Mouse (Mus musculus) kidney, postnatal 0 days (tissue): ENCODE measurements at regions not wholly inside any gene's neighbourhood (a gene's known extent, or its start where the extent isn't known, plus 50 kb on each side); places are given as distances from the start of the nearest gene placed in this dataset.

Experiments
- ATAC-seq: fragments of 200-750 bp; cut with Nextera tagmentation; replicated peaks from 2 replicates; pipeline ENCODE4 v1.8.0; 2017; ENCODE audit warnings: low read depth, moderate number of reproducible peaks, moderate TSS enrichment, moderate library complexity; ENCODE audit not compliant: low FRiP score
- DNase-seq: peaks from one replicate; pipeline ENCODE4 v3.0.0-alpha.2; 2016; ENCODE audit warnings: low spot score
- H3K27ac ChIP-seq: fragments of 300-500 bp; sonication (generic); 2 replicates; pipeline ENCODE4 v1.5.1; 2014; ENCODE audit warnings: mild to moderate bottlenecking
- H3K27me3 ChIP-seq: fragments of 300-500 bp; sonication (generic); 2 replicates; pipeline ENCODE4 v1.6.1; 2014; ENCODE audit warnings: low read length, mixed read lengths; ENCODE audit not compliant: insufficient read depth
- H3K36me3 ChIP-seq: fragments of 300-500 bp; sonication (generic); 2 replicates; pipeline ENCODE4 v1.6.1; 2014; ENCODE audit warnings: low read length, mixed read lengths; ENCODE audit not compliant: insufficient read depth
- H3K4me1 ChIP-seq: fragments of 300-500 bp; sonication (generic); replicated peaks from 2 replicates; pipeline ENCODE4 v1.6.1; 2014; ENCODE audit warnings: antibody characterized with exemption, low read length, mixed read lengths; ENCODE audit not compliant: insufficient read depth
- H3K4me2 ChIP-seq: fragments of 300-500 bp; sonication (generic); 2 replicates; pipeline ENCODE4 v1.6.1; 2014; ENCODE audit warnings: mild to moderate bottlenecking, low read length, moderate library complexity, mixed read lengths
- H3K4me3 ChIP-seq: fragments of 300-500 bp; sonication (generic); replicated peaks from 2 replicates; pipeline ENCODE4 v1.5.1; 2014; ENCODE audit warnings: low read depth, low read length
- H3K9ac ChIP-seq: fragments of 300-500 bp; sonication (generic); 2 replicates; pipeline ENCODE4 v1.6.1; 2014; ENCODE audit warnings: low read depth, low read length
- H3K9me3 ChIP-seq: fragments of 300-500 bp; sonication (generic); replicated peaks from 2 replicates; pipeline ENCODE4 v1.6.1; 2016; ENCODE audit warnings: low read length, inconsistent platforms, mixed read lengths
- CTCF ChIP-seq: IDR thresholded peaks from 2 replicates; pipeline ENCODE4 v1.5.1; 2016; ENCODE audit warnings: antibody characterized with exemption, low read depth, mild to moderate bottlenecking, moderate library complexity
- WGBS: fragments of 180-500 bp; shearing (Covaris S2); extraction: QIAGEN DNeasy Blood & Tissue Kit; methylation state at CpG from one replicate; pipeline ENCODE4 v1.1.7; 2014; 5-methylcytosine and 5-hydroxymethylcytosine counted together

- ATAC-seq (no peak), DNase-seq (no peak)
- Histone ChIP-seq H3K4me2 (no peak overlapping the region), H3K36me3 (no peaks in the 10 kb centered on the region), H3K4me3 (no peak overlapping the region), H3K27me3 (no peaks in the 10 kb centered on the region), H3K9ac (no peak overlapping the region), H3K9me3 (no peaks in the 10 kb centered on the region), H3K4me1 (no peaks in the 10 kb centered on the region), H3K27ac (no peak overlapping the region)
- no peak for TF ChIP-seq CTCF
Observed at GRCm38 (mm10) chr4:81037336-81037902, 127.0 kb downstream of the Lurap1l start.

DNA sequence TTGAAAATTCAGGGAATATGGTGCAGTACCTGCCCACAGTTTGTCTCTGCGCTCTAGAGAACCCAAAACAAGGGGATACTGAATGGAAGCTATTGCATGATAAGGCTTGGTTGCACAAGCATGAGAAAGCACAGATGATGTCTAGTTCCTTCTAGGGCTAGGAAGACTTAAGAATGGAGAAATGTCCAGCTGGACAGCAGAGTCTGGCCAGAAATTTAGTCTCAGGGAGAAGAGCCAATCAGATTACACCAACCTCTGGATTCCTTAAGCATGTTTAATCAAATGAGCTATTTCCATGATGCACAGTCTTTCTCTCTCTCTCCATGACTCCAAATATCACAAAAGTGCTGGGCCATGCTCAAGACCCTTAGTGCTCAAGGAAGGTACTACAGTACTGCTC, 147.8 kb downstream of the Lurap1l start:
- DNase-seq, result no peak
- no peak for TF ChIP-seq CTCF
- 97% methylated on average over 1 of the region's 1 CpGs for WGBS
- Histone ChIP-seq H3K4me1 (0 out of 2 replicates have a peak, but pooled peaks cover 5% of the 10 kb centered on the region), H3K9ac (no peak overlapping the region), H3K4me3 (no peak overlapping the region), H3K27ac (no peak overlapping the region), H3K4me2 (no peak overlapping the region), H3K27me3 (no peaks in the 10 kb centered on the region), H3K36me3 (no peaks in the 10 kb centered on the region), H3K9me3 (no peaks in the 10 kb centered on the region)
- no peak for ATAC-seq

DNA sequence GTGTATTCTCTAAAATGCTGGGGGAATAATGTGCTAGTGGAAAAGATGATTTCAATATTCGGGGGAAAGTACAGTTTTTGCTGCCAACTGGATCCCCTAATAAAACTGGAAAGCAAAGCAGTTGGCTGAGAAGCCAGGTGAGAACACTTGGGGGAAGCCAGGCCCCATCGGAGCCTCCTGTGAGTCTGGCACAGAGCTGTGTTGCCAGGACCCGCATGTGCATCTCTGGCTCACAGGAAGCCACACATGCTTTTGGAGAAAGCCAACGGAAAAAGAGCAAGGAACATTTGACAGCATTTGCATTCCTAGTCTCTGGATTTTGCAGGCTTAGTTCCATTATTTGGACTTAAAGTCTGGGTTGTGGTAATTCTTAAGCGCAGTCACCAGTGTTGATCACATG, 148.4 kb downstream of the Lurap1l start:
- no peaks in the 10 kb centered on the region for H3K36me3 ChIP-seq
- H3K4me3 ChIP-seq, result no peak overlapping the region
- H3K9ac ChIP-seq, result no peak overlapping the region
- DNase-seq, result no peak
- H3K27me3 ChIP-seq, result no peaks in the 10 kb centered on the region
- no peaks in the 10 kb centered on the region for H3K9me3 ChIP-seq
- 84% methylated on average over 5 of the region's 5 CpGs for WGBS
- ATAC-seq, result no peak
- H3K4me2 ChIP-seq, result no peak overlapping the region
- H3K27ac ChIP-seq, result no peak overlapping the region
- TF ChIP-seq CTCF, result no peak
- H3K4me1 ChIP-seq, result 0 out of 2 replicates have a peak, but pooled peaks cover 5% of the 10 kb centered on the region

- Histone ChIP-seq H3K9ac (no peak overlapping the region), H3K4me3 (no peak overlapping the region), H3K27ac (no peak overlapping the region), H3K9me3 (no peaks in the 10 kb centered on the region), H3K36me3 (no peaks in the 10 kb centered on the region), H3K4me2 (no peak overlapping the region), H3K4me1 (0 out of 2 replicates have a peak, but pooled peaks cover 5% of the 10 kb centered on the region), H3K27me3 (no peaks in the 10 kb centered on the region)
- no peak for TF ChIP-seq CTCF
- ATAC-seq, result no peak
- 73% methylated on average over 3 of the region's 3 CpGs for WGBS
- peak; percentile 78 for DNase-seq
Observed at GRCm38 (mm10) chr4:81059356-81059755, 148.9 kb downstream of the Lurap1l start.

GRCm38 (mm10) chr4:81082290-81082947, 172.0 kb downstream of the Lurap1l start:
- H3K27me3 ChIP-seq, result no peaks in the 10 kb centered on the region
- no peak for TF ChIP-seq CTCF
- no peak overlapping the region for H3K4me3 ChIP-seq
- no peak overlapping the region for H3K27ac ChIP-seq
- ATAC-seq (no peak), DNase-seq (peak; percentile 65)
- no peaks in the 10 kb centered on the region for H3K9me3 ChIP-seq
- H3K9ac ChIP-seq, result no peak overlapping the region
- 62% methylated on average over 6 of the region's 6 CpGs for WGBS
- H3K4me1 ChIP-seq, result no peaks in the 10 kb centered on the region
- no peaks in the 10 kb centered on the region for H3K36me3 ChIP-seq
- H3K4me2 ChIP-seq, result no peak overlapping the region

DNA sequence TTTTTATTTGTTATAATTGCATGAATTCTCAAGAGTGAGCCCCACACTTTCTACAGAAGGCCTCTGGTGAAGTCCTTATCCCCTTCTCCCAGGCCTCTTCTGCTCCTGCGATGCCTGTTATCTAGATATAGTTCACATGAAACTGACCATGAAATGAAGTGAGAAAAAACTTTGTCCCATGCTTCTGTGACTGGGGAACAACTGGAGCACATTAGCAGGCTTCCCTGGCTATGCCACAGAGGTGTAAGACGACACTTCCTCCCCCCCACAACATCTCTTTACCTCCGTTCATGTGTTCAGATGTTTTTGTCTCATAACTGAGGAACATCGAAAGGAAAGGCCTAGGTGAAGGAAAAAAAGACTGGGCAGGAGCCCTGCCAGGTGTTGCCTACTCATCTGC, 174.7 kb downstream of the Lurap1l start:
- Histone ChIP-seq H3K27ac (no peak overlapping the region), H3K4me3 (no peak overlapping the region), H3K9ac (no peak overlapping the region), H3K9me3 (no peaks in the 10 kb centered on the region), H3K27me3 (no peaks in the 10 kb centered on the region), H3K36me3 (no peaks in the 10 kb centered on the region), H3K4me1 (no peaks in the 10 kb centered on the region), H3K4me2 (no peak overlapping the region)
- peak; percentile 1 for DNase-seq
- no peak for TF ChIP-seq CTCF
- 22% methylated on average over 4 of the region's 4 CpGs for WGBS
- no peak for ATAC-seq

- H3K27me3 ChIP-seq, result no peaks in the 10 kb centered on the region
- ATAC-seq, result no peak
- H3K4me2 ChIP-seq, result no peak overlapping the region
- H3K36me3 ChIP-seq, result no peaks in the 10 kb centered on the region
- H3K9me3 ChIP-seq, result no peaks in the 10 kb centered on the region
- peak; percentile 9 for DNase-seq
- H3K27ac ChIP-seq, result no peak overlapping the region
- TF ChIP-seq CTCF, result no peak
- H3K4me1 ChIP-seq, result no peaks in the 10 kb centered on the region
- no peak overlapping the region for H3K9ac ChIP-seq
- no peak overlapping the region for H3K4me3 ChIP-seq
Observed at GRCm38 (mm10) chr4:81096581-81096980, 186.1 kb downstream of the Lurap1l start.
